Mouse (Mus musculus) cerebellum, adult 2 months (tissue): ENCODE measurements at regions not wholly inside any gene's neighbourhood (a gene's known extent, or its start where the extent isn't known, plus 50 kb on each side); places are given as distances from the start of the nearest gene placed in this dataset.

Source experiments
- CTCF ChIP-seq: fragments of 200-500 bp; IDR thresholded peaks from 2 replicates; pipeline ENCODE4 v1.5.1; 2011; ENCODE audit warnings: low read depth, mild to moderate bottlenecking, control low read depth, low read length, moderate library complexity, borderline replicate concordance; ENCODE audit not compliant: insufficient read depth
- POLR2A ChIP-seq: fragments of 200-500 bp; IDR thresholded peaks from 2 replicates; pipeline ENCODE4 v1.6.1; 2011; ENCODE audit warnings: low read length, control low read depth, borderline replicate concordance; ENCODE audit not compliant: insufficient read depth

DNA sequence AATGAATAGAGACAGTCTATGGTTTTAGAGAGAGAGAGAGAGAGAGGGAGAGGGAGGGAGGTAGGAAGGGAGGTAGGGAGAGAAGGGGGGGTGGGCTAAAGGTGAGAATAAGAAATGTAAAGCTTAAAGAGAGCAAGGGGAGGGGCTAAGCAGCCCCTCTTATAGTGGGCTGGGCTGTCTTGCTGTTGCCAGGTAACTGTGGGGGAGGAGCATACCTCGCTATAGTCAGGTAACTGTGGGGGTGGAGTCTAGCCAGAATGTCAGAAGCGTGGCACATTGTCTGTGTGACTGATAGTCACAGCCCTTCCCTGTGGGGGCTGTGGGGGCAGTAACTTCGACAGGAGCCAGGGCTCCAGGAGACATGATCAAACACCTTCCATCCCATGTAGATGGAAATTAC lies 786.4 kb upstream of the Nr2f1 start:
- TF ChIP-seq CTCF = no peak
- no peak for TF ChIP-seq POLR2A
